Mouse (Mus musculus): ENCODE results near the gene Gabbr2. TPM values are rescaled to one million over a fixed set of nuclear protein-coding genes. Genes with fewer than 3 reads are reported as not detected.

Gabbr2 gene
- polyA plus RNA-seq, 1 experiment from 2014 or later = 0.27 TPM

GRCm38 (mm10) chr4:46844982-46845643 is 146.6 kb downstream of the Gabbr2 start:
- no peak for ATAC-seq (replicated peaks; ENCODE audit: low FRiP score)
- Histone ChIP-seq H3K36me3 (ENCODE audit: control insufficient read depth, insufficient read depth, low read length) (no peaks in the 10 kb centered on the region), H3K4me2 (ENCODE audit: low read depth, low read length, severe bottlenecking) (no peak overlapping the region), H3K27ac (ENCODE audit: low read depth, low read length) (no peak overlapping the region), H3K4me3 (ENCODE audit: low read depth, low read length) (no peak overlapping the region), H3K4me1 (replicated peaks; ENCODE audit: control insufficient read depth, insufficient read depth, low read length) (no peaks in the 10 kb centered on the region), H3K27me3 (ENCODE audit: control insufficient read depth, insufficient read depth, low read length) (no peaks in the 10 kb centered on the region), H3K9me3 (ENCODE audit: control insufficient read depth, low read length) (no peaks in the 10 kb centered on the region), H3K9ac (ENCODE audit: low read length) (no peak overlapping the region)
- WGBS = 68% methylated on average over 6 of the region's 6 CpGs
- no peak for DNase-seq (ENCODE audit: low spot score)

GRCm38 (mm10) chr4:46844567-46844966 is 147.1 kb downstream of the Gabbr2 start:
- Histone ChIP-seq H3K27ac (ENCODE audit: low read depth, low read length) (no peak overlapping the region), H3K4me2 (ENCODE audit: low read depth, low read length, severe bottlenecking) (no peak overlapping the region), H3K27me3 (ENCODE audit: control insufficient read depth, insufficient read depth, low read length) (no peaks in the 10 kb centered on the region), H3K9me3 (ENCODE audit: control insufficient read depth, low read length) (no peaks in the 10 kb centered on the region), H3K4me1 (replicated peaks; ENCODE audit: control insufficient read depth, insufficient read depth, low read length) (no peaks in the 10 kb centered on the region), H3K4me3 (ENCODE audit: low read depth, low read length) (no peak overlapping the region), H3K36me3 (ENCODE audit: control insufficient read depth, insufficient read depth, low read length) (no peaks in the 10 kb centered on the region), H3K9ac (ENCODE audit: low read length) (no peak overlapping the region)
- 84% methylated on average over 5 of the region's 5 CpGs for WGBS
- DNase-seq (ENCODE audit: low spot score) = no peak
- ATAC-seq (replicated peaks; ENCODE audit: low FRiP score) = no peak

DNA sequence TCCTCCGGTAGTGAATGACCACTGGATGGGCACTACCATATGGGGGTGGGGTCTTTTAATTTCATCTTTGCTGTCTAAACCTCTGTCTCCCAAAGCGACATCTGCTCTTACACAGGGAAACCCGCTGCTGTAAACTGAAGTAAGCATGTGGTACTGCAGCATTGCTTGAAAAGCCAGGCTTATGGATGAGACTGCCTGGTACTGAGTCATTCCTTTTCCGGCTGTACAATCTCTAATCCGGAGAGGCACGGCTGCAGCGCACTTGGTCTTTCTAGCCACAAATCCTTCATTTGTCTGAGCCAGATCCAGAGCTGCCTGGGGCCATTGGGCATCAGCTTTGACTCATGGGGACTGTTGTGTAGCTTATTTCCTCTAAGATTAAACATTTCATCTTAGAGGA is 149.1 kb downstream of the Gabbr2 start:
- WGBS = 84% methylated on average over 7 of the region's 7 CpGs

GRCm38 (mm10) chr4:46840146-46840545 is 151.5 kb downstream of the Gabbr2 start:
- no peak overlapping the region for H3K27ac ChIP-seq (ENCODE audit: low read depth, low read length)
- no peak for DNase-seq (ENCODE audit: low spot score)
- H3K27me3 ChIP-seq (ENCODE audit: control insufficient read depth, insufficient read depth, low read length) = no peaks in the 10 kb centered on the region
- H3K9me3 ChIP-seq (ENCODE audit: control insufficient read depth, low read length) = no peaks in the 10 kb centered on the region
- ATAC-seq (replicated peaks; ENCODE audit: low FRiP score) = no peak
- no peak overlapping the region for H3K4me3 ChIP-seq (ENCODE audit: low read depth, low read length)
- no peaks in the 10 kb centered on the region for H3K36me3 ChIP-seq (ENCODE audit: control insufficient read depth, insufficient read depth, low read length)
- H3K4me1 ChIP-seq (replicated peaks; ENCODE audit: control insufficient read depth, insufficient read depth, low read length) = no peaks in the 10 kb centered on the region
- no peak overlapping the region for H3K4me2 ChIP-seq (ENCODE audit: low read depth, low read length, severe bottlenecking)
- H3K9ac ChIP-seq (ENCODE audit: low read length) = no peak overlapping the region
- WGBS = 84% methylated on average over 6 of the region's 6 CpGs

More for the DNA sequence above, 149.1 kb downstream of the Gabbr2 start:
- no peaks in the 10 kb centered on the region for H3K36me3 ChIP-seq (ENCODE audit: control insufficient read depth, insufficient read depth, low read length)
- no peak overlapping the region for H3K4me2 ChIP-seq (ENCODE audit: low read depth, low read length, severe bottlenecking)
- H3K9ac ChIP-seq (ENCODE audit: low read length) = no peak overlapping the region
- no peaks in the 10 kb centered on the region for H3K4me1 ChIP-seq (replicated peaks; ENCODE audit: control insufficient read depth, insufficient read depth, low read length)
- H3K27ac ChIP-seq (ENCODE audit: low read depth, low read length) = no peak overlapping the region
- no peaks in the 10 kb centered on the region for H3K27me3 ChIP-seq (ENCODE audit: control insufficient read depth, insufficient read depth, low read length)
- no peak for DNase-seq (ENCODE audit: low spot score)
- no peaks in the 10 kb centered on the region for H3K9me3 ChIP-seq (ENCODE audit: control insufficient read depth, low read length)
- H3K4me3 ChIP-seq (ENCODE audit: low read depth, low read length) = no peak overlapping the region
- ATAC-seq (replicated peaks; ENCODE audit: low FRiP score) = no peak

- ATAC-seq (replicated peaks; ENCODE audit: low FRiP score) = no peak
- Histone ChIP-seq H3K36me3 (ENCODE audit: control insufficient read depth, insufficient read depth, low read length) (no peaks in the 10 kb centered on the region), H3K4me2 (ENCODE audit: low read depth, low read length, severe bottlenecking) (no peak overlapping the region), H3K9ac (ENCODE audit: low read length) (no peak overlapping the region), H3K27me3 (ENCODE audit: control insufficient read depth, insufficient read depth, low read length) (no peaks in the 10 kb centered on the region), H3K4me3 (ENCODE audit: low read depth, low read length) (no peak overlapping the region), H3K9me3 (ENCODE audit: control insufficient read depth, low read length) (no peaks in the 10 kb centered on the region), H3K4me1 (replicated peaks; ENCODE audit: control insufficient read depth, insufficient read depth, low read length) (no peaks in the 10 kb centered on the region), H3K27ac (ENCODE audit: low read depth, low read length) (no peak overlapping the region)
- DNase-seq (ENCODE audit: low spot score) = no peak
- 85% methylated on average over 7 of the region's 7 CpGs for WGBS
Measured at GRCm38 (mm10) chr4:46837362-46837761, 154.3 kb downstream of the Gabbr2 start.

DNA sequence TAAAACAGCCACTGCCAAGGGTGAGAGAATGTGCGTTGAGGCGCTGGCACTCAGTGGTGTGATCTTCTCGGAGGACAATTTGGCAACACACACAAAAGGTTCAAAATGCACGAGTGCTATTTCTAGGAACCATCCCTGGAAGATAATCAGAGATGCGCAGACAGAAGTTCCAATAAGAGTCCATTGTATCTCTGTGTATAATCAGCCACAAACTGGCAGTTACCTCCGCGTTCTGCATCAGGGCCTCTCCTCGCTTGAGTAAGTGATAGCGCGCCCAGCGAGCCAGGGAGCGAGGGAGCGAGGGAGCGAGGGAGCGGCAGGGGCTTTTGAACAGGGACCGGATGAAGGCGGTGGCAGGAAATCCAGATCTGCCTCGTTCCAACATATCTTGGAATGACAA is 155.6 kb downstream of the Gabbr2 start:
- Histone ChIP-seq H3K27ac (ENCODE audit: low read depth, low read length) (no peak overlapping the region), H3K9me3 (ENCODE audit: control insufficient read depth, low read length) (no peaks in the 10 kb centered on the region), H3K36me3 (ENCODE audit: control insufficient read depth, insufficient read depth, low read length) (no peaks in the 10 kb centered on the region), H3K4me3 (ENCODE audit: low read depth, low read length) (no peak overlapping the region), H3K27me3 (ENCODE audit: control insufficient read depth, insufficient read depth, low read length) (no peaks in the 10 kb centered on the region), H3K4me2 (ENCODE audit: low read depth, low read length, severe bottlenecking) (no peak overlapping the region), H3K9ac (ENCODE audit: low read length) (no peak overlapping the region), H3K4me1 (replicated peaks; ENCODE audit: control insufficient read depth, insufficient read depth, low read length) (no peaks in the 10 kb centered on the region)
- DNase-seq (ENCODE audit: low spot score) (no peak), ATAC-seq (replicated peaks; ENCODE audit: low FRiP score) (no peak)
- 68% methylated on average over 18 of the region's 18 CpGs for WGBS

DNA sequence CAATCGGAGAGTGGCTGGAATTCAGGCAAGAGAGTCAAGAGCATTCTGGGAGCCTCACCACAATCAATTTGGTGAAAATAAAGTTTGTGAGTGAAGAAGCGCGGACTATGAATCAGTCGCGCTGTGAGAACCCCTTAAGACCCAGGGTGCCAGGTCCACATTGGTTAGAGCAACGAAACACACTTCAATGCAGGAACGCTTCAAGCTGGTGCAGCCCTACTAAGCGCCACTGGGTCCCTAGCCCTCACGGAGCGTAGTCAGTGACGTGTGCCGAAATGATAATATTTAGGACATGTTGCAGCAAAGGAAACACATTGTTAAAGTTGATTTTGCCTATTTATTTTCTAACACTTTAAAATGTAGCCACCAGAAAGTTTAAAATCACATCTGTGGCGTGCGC is 156.6 kb downstream of the Gabbr2 start:
- no peaks in the 10 kb centered on the region for H3K4me1 ChIP-seq (replicated peaks; ENCODE audit: control insufficient read depth, insufficient read depth, low read length)
- H3K9me3 ChIP-seq (ENCODE audit: control insufficient read depth, low read length) = no peaks in the 10 kb centered on the region
- H3K27ac ChIP-seq (ENCODE audit: low read depth, low read length) = no peak overlapping the region
- DNase-seq (ENCODE audit: low spot score) (no peak), ATAC-seq (replicated peaks; ENCODE audit: low FRiP score) (no peak)
- no peaks in the 10 kb centered on the region for H3K36me3 ChIP-seq (ENCODE audit: control insufficient read depth, insufficient read depth, low read length)
- H3K4me3 ChIP-seq (ENCODE audit: low read depth, low read length) = no peak overlapping the region
- H3K4me2 ChIP-seq (ENCODE audit: low read depth, low read length, severe bottlenecking) = no peak overlapping the region
- 94% methylated on average over 14 of the region's 14 CpGs for WGBS
- no peak overlapping the region for H3K9ac ChIP-seq (ENCODE audit: low read length)
- H3K27me3 ChIP-seq (ENCODE audit: control insufficient read depth, insufficient read depth, low read length) = no peaks in the 10 kb centered on the region

DNA sequence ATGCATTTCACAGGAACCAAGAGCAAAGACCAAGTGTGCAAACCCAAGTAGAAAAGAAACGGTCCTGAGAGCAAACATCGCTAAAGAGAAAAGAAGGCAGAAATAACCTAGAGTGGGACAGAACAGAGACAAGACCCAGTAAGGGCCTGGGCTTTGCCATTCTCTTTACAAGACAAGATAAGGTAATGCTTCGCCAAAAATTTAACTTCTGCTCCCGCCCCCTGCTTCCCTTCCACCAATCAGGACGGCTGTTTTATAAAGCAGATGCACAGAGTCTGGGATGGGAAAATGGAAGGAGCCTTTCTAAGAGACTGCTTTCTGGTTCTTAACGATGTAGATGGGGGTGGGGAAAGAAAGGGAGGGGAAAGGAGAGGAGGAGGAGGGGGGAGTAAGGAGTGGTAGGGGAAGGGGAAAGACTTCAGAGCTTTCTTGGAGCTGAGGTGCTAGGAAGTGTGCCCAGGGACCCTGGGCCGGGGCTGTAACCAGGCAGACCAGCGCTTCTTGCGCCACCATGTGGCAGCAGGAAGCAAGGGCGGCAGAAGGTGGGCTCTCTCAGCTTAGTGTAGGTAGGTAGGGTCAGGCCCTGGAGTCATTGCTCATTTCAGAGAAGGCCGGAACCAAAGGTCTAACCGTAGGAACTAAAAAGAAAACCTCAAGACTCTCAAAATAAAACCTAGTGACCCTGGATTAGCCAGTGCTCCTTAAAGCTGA is 158.7 kb downstream of the Gabbr2 start:
- Histone ChIP-seq H3K4me2 (ENCODE audit: low read depth, low read length, severe bottlenecking) (no peak overlapping the region), H3K27ac (ENCODE audit: low read depth, low read length) (no peak overlapping the region), H3K9ac (ENCODE audit: low read length) (no peak overlapping the region), H3K9me3 (ENCODE audit: control insufficient read depth, low read length) (no peaks in the 10 kb centered on the region), H3K36me3 (ENCODE audit: control insufficient read depth, insufficient read depth, low read length) (no peaks in the 10 kb centered on the region), H3K27me3 (ENCODE audit: control insufficient read depth, insufficient read depth, low read length) (no peaks in the 10 kb centered on the region), H3K4me1 (replicated peaks; ENCODE audit: control insufficient read depth, insufficient read depth, low read length) (no peaks in the 10 kb centered on the region), H3K4me3 (ENCODE audit: low read depth, low read length) (no peak overlapping the region)
- WGBS = 41% methylated on average over 12 of the region's 12 CpGs
- ATAC-seq (replicated peaks; ENCODE audit: low FRiP score) (no peak), DNase-seq (ENCODE audit: low spot score) (no peak)

DNA sequence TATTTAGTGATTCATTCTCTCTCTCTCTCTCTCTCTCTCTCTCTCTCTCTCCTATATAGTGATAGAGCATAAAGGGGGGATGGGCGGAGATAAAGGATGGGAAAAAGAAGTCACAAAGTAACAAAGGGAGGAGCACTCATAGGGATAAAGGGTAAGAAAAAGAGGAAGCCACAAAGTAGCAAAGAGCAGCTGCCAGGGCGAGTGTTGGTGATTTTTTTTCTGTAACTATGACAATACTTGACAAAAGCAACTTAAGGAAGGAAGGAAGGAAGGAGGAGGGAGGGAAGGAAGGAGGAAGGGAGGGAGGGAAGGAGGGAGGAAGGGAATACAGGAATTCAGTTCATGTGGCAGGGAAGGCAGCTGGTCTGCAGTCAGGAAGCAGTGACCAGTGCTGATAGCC is 162.0 kb downstream of the Gabbr2 start:
- Histone ChIP-seq H3K4me2 (ENCODE audit: low read depth, low read length, severe bottlenecking) (no peak overlapping the region), H3K9ac (ENCODE audit: low read length) (no peak overlapping the region), H3K27me3 (ENCODE audit: control insufficient read depth, insufficient read depth, low read length) (no peaks in the 10 kb centered on the region), H3K36me3 (ENCODE audit: control insufficient read depth, insufficient read depth, low read length) (no peaks in the 10 kb centered on the region), H3K27ac (ENCODE audit: low read depth, low read length) (no peak overlapping the region), H3K4me1 (replicated peaks; ENCODE audit: control insufficient read depth, insufficient read depth, low read length) (no peaks in the 10 kb centered on the region), H3K4me3 (ENCODE audit: low read depth, low read length) (no peak overlapping the region), H3K9me3 (ENCODE audit: control insufficient read depth, low read length) (no peaks in the 10 kb centered on the region)
- WGBS = 36% methylated on average over 2 of the region's 2 CpGs
- ATAC-seq (replicated peaks; ENCODE audit: low FRiP score) (no peak), DNase-seq (ENCODE audit: low spot score) (no peak)

Data from forebrain, embryonic 11.5 days (tissue).